Mouse (Mus musculus) forebrain, embryonic 16.5 days (tissue): ENCODE measurements at regions not wholly inside any gene's neighbourhood (a gene's known extent, or its start where the extent isn't known, plus 50 kb on each side); places are given as distances from the start of the nearest gene placed in this dataset.
A peak's percentile ranks its signal among the peaks of the same experiment; 100 is the strongest.
"Not testable (repeated sequence)": the region's sequence is repeated elsewhere in the genome, so short reads cannot be mapped to it uniquely, and the experiment has no call there.

Experiments
- ATAC-seq: fragments of 200-750 bp; cut with Nextera tagmentation; 2 replicates; pipeline ENCODE4 v1.8.0; 2017; ENCODE audit warnings: mild to moderate bottlenecking, moderate library complexity
- H3K27ac ChIP-seq: fragments of 300-500 bp; sonication (generic); 2 replicates; pipeline ENCODE4 v1.5.1; 2014; ENCODE audit warnings: low read length, control low read depth
- H3K27me3 ChIP-seq: fragments of 300-500 bp; sonication (generic); replicated peaks from 2 replicates; pipeline ENCODE4 v1.6.1; 2014; ENCODE audit warnings: low read length; ENCODE audit not compliant: control insufficient read depth, insufficient read depth
- H3K36me3 ChIP-seq: fragments of 300-500 bp; sonication (generic); 2 replicates; pipeline ENCODE4 v1.6.1; 2014; ENCODE audit not compliant: control insufficient read depth, insufficient read depth
- H3K4me1 ChIP-seq: fragments of 300-500 bp; sonication (generic); replicated peaks from 2 replicates; pipeline ENCODE4 v1.6.1; 2014; ENCODE audit warnings: low read length; ENCODE audit not compliant: control insufficient read depth, insufficient read depth
- H3K4me2 ChIP-seq: fragments of 300-500 bp; sonication (generic); 2 replicates; pipeline ENCODE4 v1.6.1; 2014; ENCODE audit warnings: mild to moderate bottlenecking, low read length, control low read depth
- H3K4me3 ChIP-seq: fragments of 300-500 bp; sonication (generic); replicated peaks from 2 replicates; pipeline ENCODE4 v1.5.1; 2014; ENCODE audit warnings: mild to moderate bottlenecking, low read length, control low read depth
- H3K9ac ChIP-seq: fragments of 300-500 bp; sonication (generic); replicated peaks from 2 replicates; pipeline ENCODE4 v1.6.1; 2014; ENCODE audit warnings: low read depth, low read length, control low read depth
- H3K9me3 ChIP-seq: fragments of 300-500 bp; sonication (generic); 2 replicates; pipeline ENCODE4 v1.6.1; 2016; ENCODE audit warnings: low read length; ENCODE audit not compliant: control insufficient read depth
- WGBS: fragments of 180-500 bp; shearing (Covaris S2); extraction: QIAGEN DNeasy Blood & Tissue Kit; methylation state at CpG from one replicate; pipeline ENCODE4 v1.1.7; 2014; 5-methylcytosine and 5-hydroxymethylcytosine counted together

GRCm38 (mm10) chr12:45561362-45561761 lies 486.9 kb upstream of the Stxbp6 start:
- Histone ChIP-seq H3K9ac (no peak overlapping the region), H3K36me3 (no peaks in the 10 kb centered on the region), H3K27me3 (no peaks in the 10 kb centered on the region), H3K9me3 (no peaks in the 10 kb centered on the region), H3K4me1 (peaks cover 17% of the 10 kb centered on the region), H3K4me3 (no peak overlapping the region), H3K4me2 (no peak overlapping the region), H3K27ac (no peak overlapping the region)
- peak; percentile 32; the same call in 1 of the 2 replicates for ATAC-seq
- 21% methylated on average over 1 of the region's 1 CpGs for WGBS

- H3K27me3 ChIP-seq, H3K4me2 ChIP-seq, ATAC-seq, H3K9me3 ChIP-seq, H3K36me3 ChIP-seq, H3K9ac ChIP-seq, H3K4me1 ChIP-seq, H3K4me3 ChIP-seq, H3K27ac ChIP-seq: not testable (repeated sequence)
- WGBS = 75% methylated on average over 5 of the region's 5 CpGs
Measured at GRCm38 (mm10) chr12:45549906-45550305, 475.4 kb upstream of the Stxbp6 start.

GRCm38 (mm10) chr12:45519554-45519953 lies 445.0 kb upstream of the Stxbp6 start:
- Histone ChIP-seq H3K4me2 (no peak overlapping the region), H3K4me3 (no peak overlapping the region), H3K27ac (no peak overlapping the region), H3K36me3 (no peaks in the 10 kb centered on the region), H3K27me3 (no peaks in the 10 kb centered on the region), H3K4me1 (no peaks in the 10 kb centered on the region), H3K9ac (no peak overlapping the region), H3K9me3 (no peaks in the 10 kb centered on the region)
- ATAC-seq = no peak

GRCm38 (mm10) chr12:45514459-45514858 lies 439.9 kb upstream of the Stxbp6 start:
- no peak for ATAC-seq
- no peak overlapping the region for H3K4me2 ChIP-seq
- no peaks in the 10 kb centered on the region for H3K9me3 ChIP-seq
- no peaks in the 10 kb centered on the region for H3K36me3 ChIP-seq
- 74% methylated on average over 3 of the region's 3 CpGs for WGBS
- no peaks in the 10 kb centered on the region for H3K4me1 ChIP-seq
- no peak overlapping the region for H3K4me3 ChIP-seq
- no peaks in the 10 kb centered on the region for H3K27me3 ChIP-seq
- H3K9ac ChIP-seq = no peak overlapping the region
- no peak overlapping the region for H3K27ac ChIP-seq

GRCm38 (mm10) chr12:45507400-45507982 lies 433.0 kb upstream of the Stxbp6 start:
- Histone ChIP-seq H3K4me2 (no peak overlapping the region), H3K27ac (no peak overlapping the region), H3K36me3 (no peaks in the 10 kb centered on the region), H3K4me1 (no peaks in the 10 kb centered on the region), H3K4me3 (no peak overlapping the region), H3K9me3 (no peaks in the 10 kb centered on the region), H3K27me3 (no peaks in the 10 kb centered on the region), H3K9ac (no peak overlapping the region)
- WGBS = 43% methylated on average over 7 of the region's 7 CpGs
- no peak for ATAC-seq

GRCm38 (mm10) chr12:45499834-45500233 lies 425.3 kb upstream of the Stxbp6 start:
- H3K4me2 ChIP-seq = no peak overlapping the region

GRCm38 (mm10) chr12:45498230-45498629 lies 423.7 kb upstream of the Stxbp6 start:
- no peak overlapping the region for H3K27ac ChIP-seq
- H3K4me1 ChIP-seq = peaks cover 3% of the 10 kb centered on the region
- no peak overlapping the region for H3K4me2 ChIP-seq
- H3K27me3 ChIP-seq = no peaks in the 10 kb centered on the region
- no peaks in the 10 kb centered on the region for H3K36me3 ChIP-seq
- H3K4me3 ChIP-seq = no peak overlapping the region
- no peaks in the 10 kb centered on the region for H3K9me3 ChIP-seq
- H3K9ac ChIP-seq = no peak overlapping the region
- ATAC-seq = no peak

More at GRCm38 (mm10) chr12:45499834-45500233, 425.3 kb upstream of the Stxbp6 start:
- Histone ChIP-seq H3K27ac (no peak overlapping the region), H3K27me3 (no peaks in the 10 kb centered on the region), H3K4me3 (no peak overlapping the region), H3K9me3 (no peaks in the 10 kb centered on the region), H3K36me3 (no peaks in the 10 kb centered on the region), H3K4me1 (peaks cover 3% of the 10 kb centered on the region), H3K9ac (no peak overlapping the region)
- 26% methylated on average over 6 of the region's 6 CpGs for WGBS
- ATAC-seq = no peak

GRCm38 (mm10) chr12:45489029-45489428 lies 414.5 kb upstream of the Stxbp6 start:
- no peak for ATAC-seq
- no peak overlapping the region for H3K4me2 ChIP-seq
- H3K4me3 ChIP-seq = no peak overlapping the region
- 67% methylated on average over 1 of the region's 1 CpGs for WGBS
- no peak overlapping the region for H3K27ac ChIP-seq
- no peaks in the 10 kb centered on the region for H3K27me3 ChIP-seq
- no peaks in the 10 kb centered on the region for H3K4me1 ChIP-seq
- H3K9me3 ChIP-seq = no peaks in the 10 kb centered on the region
- H3K9ac ChIP-seq = no peak overlapping the region
- H3K36me3 ChIP-seq = no peaks in the 10 kb centered on the region

- H3K27ac ChIP-seq = no peak overlapping the region
- H3K4me3 ChIP-seq = no peak overlapping the region
- H3K9me3 ChIP-seq = no peaks in the 10 kb centered on the region
- no peak for ATAC-seq
- H3K4me2 ChIP-seq = no peak overlapping the region
- no peaks in the 10 kb centered on the region for H3K27me3 ChIP-seq
- H3K9ac ChIP-seq = no peak overlapping the region
- H3K36me3 ChIP-seq = no peaks in the 10 kb centered on the region
- H3K4me1 ChIP-seq = no peaks in the 10 kb centered on the region
Measured at GRCm38 (mm10) chr12:45476881-45477280, 402.4 kb upstream of the Stxbp6 start.

GRCm38 (mm10) chr12:45468093-45468492 lies 393.6 kb upstream of the Stxbp6 start:
- Histone ChIP-seq H3K27ac (no peak overlapping the region), H3K4me1 (peaks cover 8% of the 10 kb centered on the region), H3K4me2 (no peak overlapping the region), H3K27me3 (no peaks in the 10 kb centered on the region), H3K9ac (no peak overlapping the region), H3K4me3 (no peak overlapping the region), H3K36me3 (no peaks in the 10 kb centered on the region), H3K9me3 (no peaks in the 10 kb centered on the region)
- no peak for ATAC-seq
- 80% methylated on average over 3 of the region's 3 CpGs for WGBS
